Mouse (Mus musculus) E14TG2a.4 (cell line): Measurements from ENCODE around the gene Rtl6.

Experiments used
- CTCF ChIP-seq: conservative IDR thresholded peaks from 2 replicates; pipeline ENCODE4 v1.5.1; 2014; ENCODE audit warnings: low read length
- POU5F1 ChIP-seq: IDR thresholded peaks from 2 replicates; pipeline ENCODE4 v1.6.1; 2014; ENCODE audit warnings: low read length, borderline replicate concordance

DNA sequence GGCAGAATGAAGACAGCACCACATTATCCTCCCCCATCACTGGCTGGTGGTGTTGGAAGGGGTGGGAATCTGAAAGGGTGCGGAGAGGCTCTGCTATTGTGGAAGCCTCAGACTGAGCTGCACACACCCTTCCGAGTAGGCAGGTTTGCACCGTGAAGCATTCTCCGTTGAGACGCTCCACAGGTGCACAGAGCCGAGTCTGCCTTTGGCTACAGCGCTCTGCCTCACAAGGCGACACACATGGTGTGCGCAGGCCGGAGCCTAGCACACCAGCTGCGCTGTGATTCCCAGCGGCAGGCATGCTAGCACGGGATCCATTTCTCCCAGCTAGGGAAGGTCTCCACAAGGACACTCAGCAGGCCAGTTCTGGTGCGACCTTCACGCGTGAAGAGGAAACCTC, 47.6 kb downstream of the Rtl6 start:
- TF ChIP-seq CTCF (no peak), POU5F1 (no peak)
